Mouse (Mus musculus) colon, adult 2 months (tissue): Measurements from ENCODE around the gene 4930415L06Rik. TPM values are rescaled to one million over a fixed set of nuclear protein-coding genes. Genes with fewer than 3 reads are reported as not detected.

ENCODE experiments used
- polyA plus RNA-seq: library from polyadenylated mRNA; depleted of rRNA; stranded (reverse); fragments of >200 nt; gene quantifications from 2 replicates; pipeline ENCODE4 v1.2.3, GENCODE M21; 2012; rRNA removed

The 4930415L06Rik gene
- polyA plus RNA-seq = not detected in 2 replicates

GRCm38 (mm10) chrX:89932752-89933151 lies at the start of gene 4930415L06Rik:
Gene 4930415L06Rik (minus strand): TSS chrX:89932852.

Other genes with a start within 250 kb of the 4930415L06Rik start
- not detected in 2 replicates for gene 4932429P05Rik, start 180.6 kb downstream of the 4930415L06Rik start, polyA plus RNA-seq